Mouse (Mus musculus) heart, postnatal 36 days (tissue): Measurements from ENCODE around the gene Dnah7c. TPM values are rescaled to one million over a fixed set of nuclear protein-coding genes. Genes with fewer than 3 reads are reported as not detected.
"Not testable (repeated sequence)": the region's sequence is repeated elsewhere in the genome, so short reads cannot be mapped to it uniquely, and the experiment has no call there.

Source experiments
- DNase-seq, 2 experiments: peaks; one replicate each; pipeline ENCODE4 v3.0.0; 2021 to 2022
- intact Hi-C: fragments of 180-260 bp; cut with DNase I; formaldehyde crosslinking; loops from one replicate; pipeline ENCODE4 v1.15.1; 2025
- total RNA-seq, 2 experiments: library from RNA; stranded (reverse); gene quantifications; 2 replicates each; pipeline ENCODE4 v1.2.3; 2021

Dnah7c gene
- total RNA-seq, 2 experiments from 2014 or later = not detected

GRCm38 (mm10) chr1:46725266-46725665, 299.9 kb downstream of the Dnah7c start:
- intact Hi-C loops = no loop called here

GRCm38 (mm10) chr1:46725719-46726118, 300.3 kb downstream of the Dnah7c start:
- DNase-seq, intact Hi-C loops: not testable (repeated sequence)

More at GRCm38 (mm10) chr1:46725266-46725665, 299.9 kb downstream of the Dnah7c start:
- no peak for DNase-seq

DNA sequence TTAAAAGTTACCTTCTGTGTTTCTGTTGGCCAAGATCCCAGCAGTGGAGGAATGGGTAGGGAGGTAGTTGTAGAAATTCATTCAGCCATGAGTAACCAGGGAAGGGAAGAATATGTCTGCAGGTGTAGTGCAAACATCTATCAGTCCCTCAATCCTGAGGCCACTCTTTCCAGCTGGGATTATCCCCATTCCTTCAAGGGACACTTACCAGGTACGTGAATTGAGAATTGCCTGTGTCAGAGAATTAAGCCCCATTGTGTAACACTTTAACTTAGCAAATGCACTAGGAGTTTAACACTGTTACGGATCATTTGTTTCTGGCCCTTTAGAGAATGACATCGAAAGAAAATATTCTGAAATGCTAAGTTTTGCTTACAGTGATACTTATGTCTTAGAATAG, 304.3 kb downstream of the Dnah7c start:
- DNase-seq = not testable (repeated sequence)

DNA sequence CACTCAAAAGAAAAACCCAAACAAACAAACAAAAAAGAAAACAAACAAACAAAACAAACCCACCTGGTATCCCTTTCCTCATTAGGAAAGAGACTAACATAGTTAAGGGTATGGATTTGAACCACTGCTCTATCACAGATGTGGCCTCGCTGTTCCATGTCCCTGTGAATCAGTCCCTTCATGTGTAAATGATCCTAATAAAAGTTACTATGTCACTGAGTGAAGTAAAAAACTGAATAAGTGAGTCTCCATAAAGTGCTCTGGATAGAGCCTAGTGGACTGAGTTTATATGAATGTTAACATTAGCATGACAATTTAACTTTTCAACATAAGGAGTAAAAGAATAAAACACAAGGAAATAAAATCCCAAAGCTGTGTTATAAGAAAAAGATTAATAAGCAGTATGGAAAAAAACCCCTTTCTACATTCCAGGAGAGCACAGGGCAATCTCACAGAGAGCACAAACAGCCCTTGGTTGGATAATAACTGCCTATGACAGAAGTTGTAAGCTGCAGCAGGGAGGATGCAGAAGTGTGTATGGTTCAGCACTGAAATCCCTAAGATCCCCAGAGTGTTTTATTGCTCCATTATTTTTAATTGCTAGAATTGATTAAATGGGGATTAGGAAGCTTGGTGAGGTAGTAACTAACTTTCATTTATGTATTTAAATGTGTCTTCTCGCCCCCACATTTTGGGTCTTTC, 308.2 kb downstream of the Dnah7c start:
- DNase-seq = not testable (repeated sequence)

More for the DNA sequence above, 304.3 kb downstream of the Dnah7c start:
- intact Hi-C loops = not testable (repeated sequence)

GRCm38 (mm10) chr1:46734455-46734854, 309.1 kb downstream of the Dnah7c start:
- intact Hi-C loops, DNase-seq: not testable (repeated sequence)

More for the DNA sequence above, 308.2 kb downstream of the Dnah7c start:
- intact Hi-C loops = not testable (repeated sequence)

DNA sequence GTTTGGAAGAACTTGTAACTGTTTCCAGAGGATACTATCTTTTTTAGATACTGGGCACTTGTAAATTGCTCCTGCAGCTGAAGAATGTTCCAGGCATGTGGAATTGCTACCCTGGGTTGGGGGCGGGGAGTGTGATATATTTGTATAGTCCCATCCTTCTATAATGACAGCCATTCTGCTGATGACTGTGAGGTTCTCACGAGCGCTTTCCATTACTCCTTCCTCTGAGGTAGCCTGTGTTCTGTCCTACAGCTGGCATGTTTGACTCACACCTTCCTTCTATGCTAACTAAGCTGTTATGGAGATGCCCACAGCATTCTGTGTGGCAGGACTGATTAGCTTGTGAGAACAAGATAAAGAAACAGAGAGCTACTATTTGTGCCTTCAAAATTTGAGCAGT, 339.2 kb downstream of the Dnah7c start:
- DNase-seq, intact Hi-C loops: not testable (repeated sequence)

DNA sequence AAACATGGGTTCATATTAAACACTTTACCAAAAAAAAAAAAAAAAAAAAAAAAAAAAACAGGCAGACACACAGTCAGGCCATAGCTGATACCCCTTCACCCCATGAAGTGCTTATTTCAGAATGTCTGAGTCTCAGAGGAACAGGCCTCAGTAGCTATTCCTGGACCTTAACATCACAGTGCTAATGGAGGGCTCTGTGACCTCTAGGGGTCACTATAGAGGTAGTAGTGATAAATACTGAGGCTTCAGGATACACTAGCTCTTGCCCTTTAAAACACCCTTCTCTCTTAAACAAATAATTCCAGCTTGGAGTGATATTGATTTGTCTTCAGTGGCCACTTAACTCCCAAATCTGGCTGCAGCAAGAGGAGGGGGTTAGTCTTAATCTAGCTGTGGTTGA, 343.9 kb downstream of the Dnah7c start:
- intact Hi-C loops, DNase-seq: not testable (repeated sequence)

- intact Hi-C loops, DNase-seq: not testable (repeated sequence)
Observed at GRCm38 (mm10) chr1:46770077-46770695, 344.8 kb downstream of the Dnah7c start.

- DNase-seq, intact Hi-C loops: not testable (repeated sequence)
Observed at GRCm38 (mm10) chr1:46782227-46782626, 356.8 kb downstream of the Dnah7c start.

- DNase-seq = no peak
- intact Hi-C loops = no loop called here
Observed at GRCm38 (mm10) chr1:46805074-46805473, 379.7 kb downstream of the Dnah7c start.

GRCm38 (mm10) chr1:46808630-46809029, 383.2 kb downstream of the Dnah7c start:
- intact Hi-C loops = not testable (repeated sequence)

GRCm38 (mm10) chr1:46817934-46818333, 392.5 kb downstream of the Dnah7c start:
- intact Hi-C loops = no loop called here
- no peak for DNase-seq

More at GRCm38 (mm10) chr1:46808630-46809029, 383.2 kb downstream of the Dnah7c start:
- DNase-seq = not testable (repeated sequence)

GRCm38 (mm10) chr1:46822256-46822972, 397.0 kb downstream of the Dnah7c start:
- intact Hi-C loops = no loop called here
- DNase-seq = no peak

DNA sequence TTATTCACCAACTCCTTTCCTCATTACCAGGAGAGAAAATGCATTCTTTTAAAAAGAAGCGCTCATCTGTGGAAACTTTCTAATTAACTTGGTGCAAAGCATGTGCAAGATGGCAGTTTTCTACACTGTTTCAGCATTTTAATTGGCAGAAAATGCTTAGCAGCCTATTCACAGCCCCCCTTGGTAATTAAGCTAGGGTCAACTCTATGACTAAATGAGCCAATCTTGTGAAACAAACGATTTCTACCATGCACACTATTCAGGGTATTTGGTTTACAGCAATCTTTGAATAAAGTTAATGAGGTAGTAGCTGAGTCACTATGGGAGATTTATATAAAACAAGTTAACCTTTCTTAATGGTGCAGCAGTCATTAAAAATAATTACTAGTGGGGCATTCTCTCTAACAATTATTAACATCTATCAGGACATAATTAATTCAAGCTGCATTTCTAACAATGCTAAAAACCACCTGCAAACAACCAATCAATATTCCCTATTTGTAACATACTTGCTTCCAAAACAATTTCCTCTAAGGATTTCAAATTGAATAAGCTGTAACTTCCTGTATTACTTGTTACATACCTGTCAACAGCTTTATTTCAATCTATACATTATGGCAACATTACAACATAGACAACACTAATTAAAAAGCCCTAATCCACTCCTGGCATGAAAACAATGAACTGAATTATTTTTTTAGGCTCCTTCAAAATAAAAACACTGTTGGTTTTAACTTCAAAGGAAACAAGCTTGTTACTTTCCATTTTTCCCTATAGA, 404.9 kb downstream of the Dnah7c start:
- intact Hi-C loops = no loop called here
- DNase-seq = no peak

- intact Hi-C loops = no loop called here
- DNase-seq = no peak
Observed at GRCm38 (mm10) chr1:46831927-46832326, 406.5 kb downstream of the Dnah7c start.

- intact Hi-C loops = no loop called here
Observed at GRCm38 (mm10) chr1:46843406-46843805, 418.0 kb downstream of the Dnah7c start.

GRCm38 (mm10) chr1:46844281-46844680, 418.9 kb downstream of the Dnah7c start:
- no peak for DNase-seq
- intact Hi-C loops = no loop called here

More at GRCm38 (mm10) chr1:46843406-46843805, 418.0 kb downstream of the Dnah7c start:
- no peak for DNase-seq

- DNase-seq = no peak
- intact Hi-C loops = no loop called here
Observed at GRCm38 (mm10) chr1:46845221-46845620, 419.8 kb downstream of the Dnah7c start.

GRCm38 (mm10) chr1:46849758-46850157, 424.4 kb downstream of the Dnah7c start:
- intact Hi-C loops = loop anchor here (1.0 to 5.0 kb wide), 3 partner anchors 58 to 121 kb away; no protein-coding TSS in a partner anchor
- DNase-seq = peak; percentile 61 to 65

DNA sequence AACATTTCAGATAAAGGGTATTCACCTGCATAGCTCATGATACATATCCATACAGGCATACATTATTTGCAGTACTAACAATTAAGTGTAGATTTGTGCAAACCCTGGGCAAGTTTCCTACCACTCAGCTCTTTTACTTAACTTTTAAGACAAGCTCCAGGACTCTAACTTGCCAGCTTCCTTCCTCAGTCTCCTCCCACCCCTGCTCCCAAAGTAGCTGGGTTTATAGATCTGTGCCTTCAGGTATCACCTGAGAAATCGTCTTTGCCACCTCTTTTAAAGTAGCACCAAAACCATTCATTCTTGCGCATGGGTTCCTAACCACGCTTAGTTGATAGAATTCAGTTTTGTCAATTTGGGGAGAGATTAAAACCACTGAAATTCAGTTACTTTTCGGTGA, 426.2 kb downstream of the Dnah7c start:
- intact Hi-C loops = loop anchor here (5.0 kb wide), 2 partner anchors 56 to 71 kb away; no protein-coding TSS in a partner anchor
- DNase-seq = no peak
